Mouse (Mus musculus) embryonic fibroblast, embryonic 13.5 days (primary cell): ENCODE measurements around the gene RPS10-NUDT3.

ENCODE experiments used
- CTCF ChIP-seq: IDR thresholded peaks from 2 replicates; pipeline ENCODE4 v1.5.1; 2011; ENCODE audit warnings: mild to moderate bottlenecking, control low read depth, low read length, moderate library complexity, borderline replicate concordance; ENCODE audit not compliant: insufficient read depth
- POLR2A ChIP-seq: IDR thresholded peaks from 2 replicates; pipeline ENCODE4 v1.6.1; 2011; ENCODE audit warnings: low read depth, mild to moderate bottlenecking, control low read depth, low read length, moderate library complexity

DNA sequence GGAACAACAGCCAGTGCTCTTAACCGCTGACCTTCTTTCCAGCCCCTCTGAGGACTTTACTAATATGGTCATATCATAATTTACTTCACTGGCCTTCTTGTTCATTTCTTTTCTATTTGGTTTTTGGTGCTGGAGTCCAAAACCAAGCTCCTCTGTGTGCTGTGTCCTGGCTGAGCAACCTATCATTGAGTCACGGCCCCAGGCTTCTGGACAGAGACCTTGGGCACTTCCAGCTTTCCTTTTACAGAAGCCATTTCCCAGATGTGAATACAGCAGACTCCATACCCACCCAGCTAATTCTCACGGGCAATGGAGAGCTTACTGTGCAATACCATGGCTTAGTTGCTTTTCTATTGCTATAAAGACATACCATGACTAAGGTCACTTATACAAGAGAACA lies 34.7 kb downstream of the RPS10-NUDT3 start:
- no peak for TF ChIP-seq CTCF
- no peak for TF ChIP-seq POLR2A
